Mouse (Mus musculus) Patski (cell line): ENCODE data around the gene Zfp113. TPM values are rescaled to one million over a fixed set of nuclear protein-coding genes. Genes with fewer than 3 reads are reported as not detected.

Experiments used
- ATAC-seq: fragments of 100-300 bp; one replicate; pipeline ENCODE4 v1.8.0; 2021
- CTCF ChIA-PET: fragments of 350-600 bp; sonication (Branson Sonifier 250); formaldehyde crosslinking; loops from one replicate; lab custom pipeline; 2022; ENCODE audit warnings: inconsistent platforms; lab: Charles Lee
- POLR2A ChIA-PET: fragments of 350-600 bp; sonication (Branson Sonifier 250); formaldehyde crosslinking; loops from one replicate; lab custom pipeline; 2022; ENCODE audit warnings: antibody characterized with exemption, inconsistent platforms; lab: Charles Lee
- DNase-seq: peaks from one replicate; pipeline ENCODE4 v3.0.0-alpha.2; 2011; ENCODE audit warnings: low read depth, low spot score
- H3K27me3 ChIP-seq: fragments of 371-371 bp; one replicate; pipeline ENCODE4 v1.5.1; 2021
- CTCF ChIP-seq: fragments of 100-300 bp; IDR thresholded peaks from one replicate; pipeline ENCODE4 v1.5.1; 2021
- in situ Hi-C: fragments of 300-500 bp; cut with MboI; formaldehyde crosslinking; loops from 3 replicates; pipeline ENCODE4 v1.11.1; 2018; ENCODE audit warnings: low pct_unique_long_range_greater_than_20kb, mixed read lengths
- polyA plus RNA-seq: library from polyadenylated mRNA; unstranded; gene quantifications from one replicate; pipeline ENCODE4 v1.2.3, GENCODE M21; 2021

Zfp113 gene
- polyA plus RNA-seq, 1 experiment from 2014 or later, result 11.5 TPM

DNA sequence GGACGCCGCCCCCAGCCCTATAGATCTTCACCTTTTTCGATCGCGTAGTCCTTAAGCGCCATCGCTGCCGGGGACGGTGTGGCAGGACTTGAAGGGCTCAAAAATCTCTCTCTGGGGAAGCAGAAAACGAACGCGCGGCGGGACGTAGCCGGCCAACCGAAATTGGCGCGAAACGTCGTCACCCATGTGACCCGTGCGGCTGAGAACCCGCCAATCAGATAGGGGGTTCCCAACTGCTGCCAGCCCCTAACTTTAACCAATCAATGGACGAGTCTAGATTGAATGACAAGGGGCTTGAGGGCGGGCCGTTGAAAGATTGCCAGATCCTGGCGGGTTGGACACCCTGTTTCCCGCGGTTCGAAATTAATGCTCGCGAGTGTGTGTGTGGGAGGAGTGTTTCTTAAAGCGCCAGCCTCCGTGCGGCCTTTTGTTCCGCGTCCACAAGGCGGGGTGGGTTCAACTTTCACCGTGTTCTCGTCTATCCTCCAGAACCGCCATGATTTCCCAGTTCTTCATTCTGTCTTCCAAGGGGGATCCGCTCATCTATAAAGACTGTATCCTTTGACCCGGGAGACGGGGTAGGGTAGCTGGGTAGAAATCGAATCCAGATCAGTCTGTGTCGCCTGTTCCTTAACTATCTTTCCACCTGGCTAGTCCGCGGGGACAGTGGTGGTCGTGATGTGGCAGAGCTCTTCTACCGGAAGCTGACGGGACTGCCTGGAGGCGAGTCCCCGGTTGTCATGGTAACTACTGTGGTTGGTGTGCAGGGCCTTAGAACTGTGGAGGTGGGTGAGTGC lies 16.3 kb upstream of the Zfp113 start, which contains the start of the genes Ap4m1 and Mcm7:
Gene Ap4m1 (plus strand): TSS at position 308 of the 797 bp plus-strand sequence.
Gene Mcm7 (minus strand): TSS at position 728 of the 797 bp plus-strand sequence.
- TF ChIP-seq CTCF, result no peak
- no peaks in the 10 kb centered on the region for H3K27me3 ChIP-seq
- ChIA-PET CTCF (no interaction called here), POLR2A (interaction anchor here (0.5 kb wide), 1 partner anchor 16 kb away, joined by 3 read pairs; the partner anchor contains the start of genes Cnpy4 and Taf6)
- ATAC-seq, result peak; percentile 75
- DNase-seq, result peak; percentile 97
- in situ Hi-C loops, result no loop called here

DNA sequence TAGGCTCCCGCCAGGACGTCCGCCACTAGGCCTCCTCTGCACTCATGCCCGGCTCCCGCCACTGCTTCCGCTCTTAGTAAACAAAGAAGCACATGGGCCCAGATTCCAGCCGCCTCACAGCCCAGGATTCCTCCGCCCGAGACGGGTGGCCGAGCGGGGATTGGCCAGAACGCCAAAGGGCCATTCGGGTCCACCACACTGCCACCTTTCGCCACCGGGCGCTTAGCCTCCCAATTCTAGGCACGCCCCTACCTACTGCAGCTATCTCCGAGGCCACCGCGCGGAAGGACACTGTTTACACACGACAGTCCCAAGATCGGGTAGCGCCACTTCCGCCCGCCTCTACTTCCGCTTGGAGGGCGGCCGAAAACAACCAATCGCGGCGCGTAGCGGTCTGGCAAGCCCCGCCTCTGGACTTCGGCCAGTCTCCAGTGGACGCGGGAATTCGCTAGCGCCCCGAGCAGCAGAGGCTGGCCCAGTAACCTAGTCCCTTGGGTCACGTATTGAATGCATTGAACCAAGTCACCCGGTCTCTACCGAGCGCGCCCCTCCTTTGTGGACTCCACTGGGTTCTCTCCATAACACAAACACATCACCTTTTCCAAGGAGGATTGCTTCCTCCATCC lies 15.5 kb upstream of the Zfp113 start:
- ChIA-PET CTCF (no interaction called here), POLR2A (interaction anchor here (1.2 to 2.7 kb wide), 2 partner anchors 10 to 15 kb away, joined by 3 to 14 read pairs; partner anchors contain the start of gene Cops6)
- no peaks in the 10 kb centered on the region for H3K27me3 ChIP-seq
- peak; percentile 83 for ATAC-seq
- TF ChIP-seq CTCF, result no peak
- peak; percentile 95 for DNase-seq
- in situ Hi-C loops, result no loop called here

DNA sequence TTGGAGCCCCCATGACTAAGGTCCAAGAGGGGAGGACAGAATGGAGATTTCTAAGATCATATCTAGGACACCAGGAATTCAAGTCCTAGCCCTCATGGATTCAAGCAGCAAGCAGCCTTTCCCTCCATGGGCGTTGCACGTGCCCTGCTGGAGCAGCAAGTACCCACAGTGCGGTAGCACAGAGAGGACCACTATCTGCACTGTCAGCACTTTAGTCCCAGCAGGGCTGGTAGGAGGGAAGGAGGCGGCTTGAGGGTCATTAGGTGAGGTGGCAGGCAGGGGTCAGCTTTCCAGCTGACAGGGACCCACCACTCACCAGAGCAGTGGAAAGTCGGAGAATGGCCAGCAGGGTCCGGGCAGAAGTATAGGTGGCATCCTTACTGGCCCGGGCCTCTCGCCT lies 10.1 kb upstream of the Zfp113 start:
- in situ Hi-C loops, result loop anchor here (10.0 kb wide), 1 partner anchor 381 kb away; the partner anchor contains the start of genes Mepce and Zcwpw1
- DNase-seq (no peak), ATAC-seq (no peak)
- POLR2A ChIA-PET, result interaction anchor here (0.6 kb wide), 1 partner anchor 79 kb away, joined by 5 read pairs; no protein-coding TSS in a partner anchor
- CTCF ChIA-PET, result no interaction called here
- H3K27me3 ChIP-seq, result no peaks in the 10 kb centered on the region
- no peak for TF ChIP-seq CTCF

DNA sequence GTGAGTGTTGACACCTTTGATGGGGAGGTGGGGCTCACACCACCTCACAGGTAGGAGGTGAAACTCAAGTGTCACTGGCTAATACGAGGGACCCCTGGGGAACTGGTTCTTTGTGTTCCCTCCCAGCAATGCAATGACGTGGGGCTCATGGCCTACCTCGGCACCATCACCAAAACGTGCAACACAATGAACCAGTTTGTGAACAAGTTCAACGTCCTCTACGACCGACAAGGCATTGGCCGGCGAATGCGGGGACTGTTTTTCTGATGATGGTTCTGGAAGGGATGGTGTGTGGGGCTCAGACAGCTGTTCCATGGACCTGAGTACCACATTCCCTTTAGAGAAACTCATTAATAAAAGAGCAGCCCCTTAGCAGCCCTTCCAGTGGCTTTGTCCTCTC lies 8.1 kb upstream of the Zfp113 start:
- ChIA-PET CTCF (no interaction called here), POLR2A (no interaction called here)
- H3K27me3 ChIP-seq, result no peaks in the 10 kb centered on the region
- DNase-seq (no peak), ATAC-seq (no peak)
- in situ Hi-C loops, result loop anchor here (10.0 kb wide), 1 partner anchor 379 kb away; the partner anchor contains the start of genes Mepce and Zcwpw1
- no peak for TF ChIP-seq CTCF

DNA sequence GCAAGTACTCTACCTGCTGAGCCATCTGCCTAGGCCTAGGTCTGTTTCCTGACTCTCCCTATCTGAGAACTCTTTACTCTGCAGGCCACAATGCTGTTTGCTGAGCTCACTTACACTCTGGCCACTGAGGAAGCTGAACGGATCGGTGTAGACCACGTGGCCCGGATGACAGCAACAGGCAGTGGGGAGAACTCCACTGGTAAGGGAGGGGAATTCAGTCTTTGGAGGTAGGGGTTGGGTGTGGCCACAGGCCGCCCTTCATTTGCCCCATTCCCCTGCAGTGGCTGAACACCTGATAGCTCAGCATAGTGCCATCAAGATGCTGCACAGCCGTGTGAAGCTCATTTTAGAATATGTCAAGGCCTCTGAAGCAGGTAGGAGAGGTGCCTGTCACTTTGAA lies 7.5 kb upstream of the Zfp113 start:
- ATAC-seq (no peak), DNase-seq (no peak)
- no peaks in the 10 kb centered on the region for H3K27me3 ChIP-seq
- POLR2A ChIA-PET, result interaction anchor here (1.7 to 3.4 kb wide), 2 partner anchors 7 to 18 kb away, joined by 3 to 14 read pairs; no protein-coding TSS in a partner anchor
- in situ Hi-C loops, result loop anchor here (10.0 kb wide), 1 partner anchor 378 kb away; the partner anchor contains the start of genes Mepce and Zcwpw1
- no peak for TF ChIP-seq CTCF
- CTCF ChIA-PET, result no interaction called here

DNA sequence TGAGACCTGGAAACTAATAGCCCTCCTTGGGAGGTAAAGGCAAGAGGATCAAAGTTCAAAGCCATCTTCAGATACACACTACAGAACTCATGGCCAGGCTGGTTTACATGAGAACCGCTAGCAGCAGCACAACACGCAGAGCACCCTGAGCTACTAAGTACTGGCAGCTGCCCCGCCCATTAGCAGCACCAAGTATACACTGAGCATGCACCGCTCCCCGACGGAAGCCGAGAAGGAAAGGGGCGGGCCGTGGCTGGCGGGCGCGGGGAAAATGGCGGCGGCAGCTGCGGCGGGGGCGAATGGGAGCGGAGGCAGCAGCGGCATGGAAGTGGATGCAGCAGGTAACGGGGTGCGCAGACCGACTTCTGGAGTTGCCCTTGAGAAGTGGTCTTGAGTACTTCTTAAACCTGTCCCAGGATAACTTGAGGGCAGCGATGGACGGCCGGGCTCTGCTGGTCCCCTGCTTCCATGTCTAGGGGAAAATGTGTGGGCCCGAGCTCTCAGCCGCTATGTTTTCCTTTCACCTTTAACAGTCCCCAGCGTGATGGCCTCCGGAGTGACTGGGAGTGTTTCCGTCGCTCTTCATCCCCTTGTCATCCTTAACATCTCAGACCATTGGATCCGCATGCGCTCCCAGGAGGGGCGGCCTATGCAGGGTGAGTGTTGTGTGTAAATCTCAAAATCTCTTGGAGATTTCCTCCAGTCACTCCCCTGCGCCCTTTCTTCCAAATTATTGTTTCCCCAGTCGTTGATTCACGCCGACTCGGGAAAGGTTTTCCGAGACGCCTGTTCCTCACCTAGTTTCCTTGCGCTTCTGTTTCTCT lies 5.5 kb upstream of the Zfp113 start, which contains the start of gene Cops6:
Gene Cops6 (plus strand): TSS at position 230 of the 824 bp plus-strand sequence.
- ChIA-PET POLR2A (interaction anchor here (3.4 kb wide), 1 partner anchor 9 kb away, joined by 14 read pairs; no protein-coding TSS in a partner anchor), CTCF (interaction anchor here (1.1 to 1.8 kb wide), 2 partner anchors 9 to 65 kb away, joined by 3 to 6 read pairs; no protein-coding TSS in a partner anchor)
- DNase-seq (no peak), ATAC-seq (peak; percentile 87)
- TF ChIP-seq CTCF, result no peak
- H3K27me3 ChIP-seq, result no peaks in the 10 kb centered on the region
- in situ Hi-C loops, result loop anchor here (10.0 kb wide), 1 partner anchor 376 kb away; the partner anchor contains the start of genes Mepce and Zcwpw1

DNA sequence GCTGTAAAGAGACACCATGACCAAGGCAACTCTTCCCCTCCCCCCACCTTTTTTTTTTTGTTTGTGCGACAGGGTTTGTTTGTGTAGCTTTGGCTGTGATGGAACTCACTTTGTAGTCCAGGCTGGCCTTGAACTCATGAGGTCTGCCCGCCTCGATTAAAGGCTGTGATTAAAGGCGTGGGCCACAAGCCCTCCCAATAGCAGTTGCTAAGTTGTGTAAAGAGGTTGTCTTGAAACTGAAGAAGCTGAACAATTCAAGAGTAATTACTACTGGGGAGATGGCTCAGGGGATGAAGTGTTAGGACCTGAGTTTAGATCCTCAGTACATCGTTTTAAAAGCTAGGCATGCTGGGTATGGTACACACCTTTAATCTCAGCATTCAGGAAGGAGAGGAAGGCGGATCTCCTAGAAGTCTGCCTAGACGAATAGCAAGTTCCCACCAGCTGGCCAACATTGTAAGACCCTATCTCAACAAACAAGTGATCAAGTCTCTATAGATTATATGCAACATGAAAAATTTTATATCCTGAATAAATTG lies 4.7 kb upstream of the Zfp113 start:
- POLR2A ChIA-PET, result interaction anchor here (3.4 kb wide), 1 partner anchor 10 kb away, joined by 14 read pairs; no protein-coding TSS in a partner anchor
- no peaks in the 10 kb centered on the region for H3K27me3 ChIP-seq
- no peak for TF ChIP-seq CTCF
- CTCF ChIA-PET, result interaction anchor here (1.1 to 1.8 kb wide), 2 partner anchors 10 to 64 kb away, joined by 3 to 6 read pairs; no protein-coding TSS in a partner anchor
- no peak for ATAC-seq
- DNase-seq, result no peak
- in situ Hi-C loops, result loop anchor here (10.0 kb wide), 1 partner anchor 375 kb away; the partner anchor contains the start of genes Mepce and Zcwpw1

DNA sequence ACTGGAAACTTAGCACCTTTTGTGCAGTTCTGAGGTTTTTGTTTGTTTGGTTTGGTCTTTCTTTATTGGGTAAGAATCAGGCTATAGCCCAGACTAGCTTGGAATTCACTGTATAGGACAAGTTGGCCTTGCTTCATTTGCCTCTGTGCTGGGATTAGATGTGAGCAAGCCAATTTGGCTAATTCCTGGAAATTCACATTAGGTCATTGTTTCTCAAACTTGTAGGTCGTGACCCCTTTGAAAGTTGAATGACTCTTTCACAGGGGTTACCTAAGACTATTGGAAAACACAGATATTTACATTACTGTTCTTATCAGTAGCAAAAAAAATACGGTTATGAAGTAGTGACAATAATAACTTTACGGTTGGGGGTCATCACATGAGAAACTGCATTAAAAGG lies 1.2 kb downstream of the Zfp113 start:
- ChIA-PET CTCF (interaction anchor here (1.0 to 1.7 kb wide), 3 partner anchors 12 to 67 kb away, joined by 3 to 6 read pairs (median 5); no protein-coding TSS in a partner anchor), POLR2A (interaction anchor here (0.6 to 1.0 kb wide), 2 partner anchors 12 to 14 kb away, joined by 3 read pairs; no protein-coding TSS in a partner anchor)
- no peak for ATAC-seq
- no peaks in the 10 kb centered on the region for H3K27me3 ChIP-seq
- DNase-seq, result no peak
- in situ Hi-C loops, result no loop called here
- no peak for TF ChIP-seq CTCF

DNA sequence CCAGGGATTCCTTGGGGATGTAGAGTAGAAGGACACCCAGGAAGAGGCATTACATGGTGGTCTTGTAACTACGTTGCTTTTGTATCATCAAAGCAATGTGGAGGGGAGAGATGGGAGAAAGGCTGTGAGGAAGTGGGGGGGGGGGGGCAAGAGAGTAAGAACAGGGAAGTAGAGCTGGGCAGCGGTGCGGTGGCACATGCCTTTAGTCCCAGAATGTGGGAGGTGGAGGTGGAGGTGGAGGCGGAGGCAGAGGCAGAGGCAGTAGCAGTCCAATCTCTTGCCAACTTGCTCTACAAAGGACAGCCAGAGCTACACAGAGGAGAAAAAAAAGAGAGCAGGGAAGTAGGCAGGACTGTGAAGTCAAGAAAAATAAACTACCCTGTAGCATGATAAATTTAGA lies 17.0 kb downstream of the Zfp113 start:
- no peaks in the 10 kb centered on the region for H3K27me3 ChIP-seq
- no peak for TF ChIP-seq CTCF
- DNase-seq, result no peak
- in situ Hi-C loops, result loop anchor here (5.0 kb wide), 2 partner anchors 51 to 246 kb away; partner anchors contain the start of gene Zkscan1
- ChIA-PET POLR2A (interaction anchor here (1.6 kb wide), 1 partner anchor 29 kb away, joined by 4 read pairs; no protein-coding TSS in a partner anchor), CTCF (interaction anchor here (1.1 to 3.0 kb wide), 4 partner anchors 10 to 253 kb away, joined by 3 to 11 read pairs (median 4); no protein-coding TSS in a partner anchor)
- ATAC-seq, result no peak
